10 mouse cellular contexts compared by ENCODE assay signal in the genomic region with DNA sequence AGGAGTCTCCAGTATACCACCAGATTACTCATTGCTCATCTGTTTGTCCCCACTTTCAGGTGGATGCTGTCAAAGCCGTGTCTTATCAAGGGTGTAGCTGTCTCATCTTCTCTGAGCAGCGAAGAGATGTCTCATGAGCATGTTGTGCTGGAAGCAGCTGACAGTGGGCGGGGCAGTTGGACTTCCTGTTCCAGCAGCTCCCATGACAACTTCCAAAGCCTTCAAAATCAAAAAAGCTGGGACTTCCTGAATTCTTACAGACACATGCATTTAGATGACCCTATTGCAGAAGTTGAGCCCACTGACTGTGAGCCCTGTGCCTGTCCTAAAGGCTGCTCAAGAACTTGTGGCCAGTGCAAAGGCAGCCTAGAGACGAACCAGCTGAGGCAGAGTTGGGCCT.
A peak's percentile ranks its signal among the peaks of the same experiment; 100 is the strongest.
DNase-seq lines count a peak whose midpoint lies in the region; ATAC-seq lines count a peak whose summit lies in the region.
"Had no signal": no experiment of that assay in that cellular context is flagged by ENCODE, and none has a peak within 500 bp of the region (broad histone marks: within the 10 kb centered on the region; RNA-seq: fewer than 3 reads in every experiment).

No protein-coding gene starts in this region.

- no peak overlapping the region for H3K27ac ChIP-seq in heart, embryonic 11.5 days (ENCODE audit: low read depth, low read length)
- no peak overlapping the region for H3K27ac ChIP-seq in forebrain, embryonic 10.5 days
- H3K27ac ChIP-seq: embryonic facial prominence, embryonic 12.5 days had no signal

- peaks cover 8% of the 10 kb centered on the region; the same call in 1 of the 2 replicates for H3K36me3 ChIP-seq in heart, embryonic 11.5 days (ENCODE audit: control insufficient read depth, insufficient read depth, low read length)
- peaks cover 72% of the 10 kb centered on the region for H3K36me3 ChIP-seq in forebrain, embryonic 10.5 days (replicated peaks)

- no peaks in the 10 kb centered on the region for H3K9me3 ChIP-seq in heart, embryonic 11.5 days (replicated peaks; ENCODE audit: control insufficient read depth, low read length)
- H3K9me3 ChIP-seq in forebrain, embryonic 10.5 days = no peaks in the 10 kb centered on the region
- H3K9me3 ChIP-seq: embryonic facial prominence, embryonic 12.5 days had no signal

- 69% methylated on average over 4 of the region's 4 CpGs for WGBS in heart, embryonic 11.5 days (ENCODE audit: insufficient replicate concordance)
- 91% methylated on average over 4 of the region's 4 CpGs for WGBS in forebrain, embryonic 10.5 days

- H3K4me2 ChIP-seq in heart, embryonic 11.5 days = no peak overlapping the region
- H3K4me2 ChIP-seq: embryonic facial prominence, embryonic 12.5 days had no signal

- intact Hi-C loops in heart, postnatal 36 days (cut with DNase I) = no loop called here

- no peaks in the 10 kb centered on the region for H3K27me3 ChIP-seq in heart, embryonic 11.5 days (ENCODE audit: control insufficient read depth, insufficient read depth, low read length)
- no peaks in the 10 kb centered on the region for H3K27me3 ChIP-seq in forebrain, embryonic 10.5 days (ENCODE audit: poor library complexity, severe bottlenecking)
- H3K27me3 ChIP-seq: embryonic facial prominence, embryonic 12.5 days had no signal

- no peaks in the 10 kb centered on the region for H3K4me1 ChIP-seq in heart, embryonic 11.5 days (ENCODE audit: control insufficient read depth, insufficient read depth, low read length)
- H3K4me1 ChIP-seq in forebrain, embryonic 10.5 days = no peaks in the 10 kb centered on the region

- no peak overlapping the region for H3K9ac ChIP-seq in heart, embryonic 11.5 days (ENCODE audit: low read depth, low read length)
- H3K9ac ChIP-seq: embryonic facial prominence, embryonic 12.5 days had no signal

- ATAC-seq in heart, embryonic 11.5 days (replicated peaks; ENCODE audit: insufficient number of reproducible peaks, low FRiP score, low TSS enrichment) = no peak
- peak; percentile 51 for ATAC-seq in megakaryocyte, adult 5-6 weeks (ENCODE audit: poor library complexity, severe bottlenecking)

- peak; percentile 97 for DNase-seq in heart, adult 11 months
- DNase-seq in ovary, postnatal 36 days (ENCODE audit: low spot score) = peak; percentile 13
- no peak for DNase-seq in ovary, postnatal 14 days (ENCODE audit: low spot score)
- peak; percentile 45 to 59 for DNase-seq in heart, postnatal 36 days
- no peak for DNase-seq in spleen, adult 12 weeks (ENCODE audit: low spot score)
- DNase-seq in forebrain, embryonic 10.5 days (ENCODE audit: extremely low spot score, low spot score) = no peak
- DNase-seq: retina, postnatal 1 day had no signal

- H3K4me3 ChIP-seq in heart, embryonic 11.5 days (ENCODE audit: low read depth, low read length) = no peak overlapping the region
- H3K4me3 ChIP-seq in forebrain, embryonic 10.5 days = no peak overlapping the region
- H3K4me3 ChIP-seq: embryonic facial prominence, embryonic 12.5 days had no signal

Comparison
In these comparisons a context has a peak if more than half of its experiments do, and no peak if none do; other contexts are left out.
1. DNase-seq: peak in heart, adult 11 months (single experiment), ovary, postnatal 36 days (single experiment) and heart, postnatal 36 days (2 of 2); none in ovary, postnatal 14 days (single experiment), spleen, adult 12 weeks (single experiment) and forebrain, embryonic 10.5 days (single experiment).